Mouse (Mus musculus): ENCODE data around the gene Slc25a53. TPM values are rescaled to one million over a fixed set of nuclear protein-coding genes. Genes with fewer than 3 reads are reported as not detected.

The Slc25a53 gene
- polyA plus RNA-seq (2012) = 0.58 and 1.9 TPM in 2 replicates

DNA sequence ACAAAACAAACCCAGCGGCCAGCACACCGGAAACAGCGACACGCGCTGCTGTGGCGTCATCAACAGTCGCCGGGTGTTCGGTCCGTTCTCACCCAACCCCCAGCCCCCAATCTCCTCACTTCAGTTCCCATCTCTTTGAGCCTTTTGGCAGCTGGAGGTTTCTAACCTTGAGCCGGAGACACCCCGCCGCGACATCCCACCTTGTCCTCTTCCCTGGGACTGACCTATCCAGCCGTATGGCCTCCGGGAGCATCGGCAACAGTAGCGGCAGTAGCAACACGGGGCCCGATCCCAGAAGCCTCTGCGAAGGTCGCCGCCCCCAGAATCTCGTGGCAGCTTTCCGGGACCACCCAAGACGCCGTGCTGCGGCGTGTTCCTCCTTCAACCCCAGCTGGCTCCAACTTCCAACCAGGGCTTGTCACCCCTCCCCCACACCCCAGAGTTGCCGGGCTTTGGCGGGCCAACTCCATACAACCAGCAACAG lies at the start of gene Slc25a53:
Gene Slc25a53 (minus strand): TSS at position 303 of the 484 bp plus-strand sequence.

DNA sequence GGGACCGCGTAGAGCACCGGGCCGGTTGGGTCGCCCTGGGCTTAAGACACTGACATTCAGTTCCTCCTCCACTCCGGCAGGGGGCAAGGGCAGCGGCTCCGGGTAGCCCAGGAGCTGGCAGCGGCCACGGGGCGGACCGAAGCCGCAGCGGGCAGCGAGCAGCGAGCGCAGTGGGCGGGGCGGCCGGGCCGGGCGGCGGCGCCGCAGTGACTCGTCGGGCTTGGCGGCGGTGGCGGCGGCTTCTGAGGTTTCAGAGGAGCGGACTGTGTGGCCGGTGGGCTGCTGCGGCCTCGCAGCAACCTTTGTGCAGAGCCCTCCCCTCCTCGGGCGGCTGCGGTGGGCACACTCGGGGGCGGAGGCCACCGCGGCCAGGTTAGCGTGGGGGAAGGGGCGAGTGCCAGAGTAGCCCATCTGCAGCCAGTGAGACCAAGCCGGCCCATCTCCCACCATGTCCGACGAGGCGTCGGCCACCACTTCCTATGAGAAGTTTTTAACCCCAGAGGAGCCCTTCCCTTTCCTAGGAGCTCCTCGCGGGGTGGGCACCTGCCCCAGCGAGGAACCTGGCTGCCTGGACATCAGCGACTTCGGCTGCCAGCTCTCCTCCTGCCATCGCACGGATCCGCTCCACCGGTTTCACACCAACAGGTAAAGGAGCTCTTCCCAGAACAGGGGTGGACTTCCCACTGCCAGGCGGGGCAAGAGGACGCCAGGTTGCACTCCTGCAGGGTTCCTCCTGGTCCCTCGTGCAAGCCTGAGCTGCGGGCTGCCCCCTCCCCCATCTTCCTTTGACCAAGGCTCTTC lies 11.5 kb upstream of the Slc25a53 start, which contains the start of gene Fam199x:
Gene Fam199x (plus strand): TSS at position 170 of the 801 bp plus-strand sequence.

GRCm38 (mm10) chrX:136992978-136993547 lies 45.0 kb downstream of the Slc25a53 start, which contains the start of gene Zcchc18:
Zcchc18 (plus strand) TSS chrX:136993155.

DNA sequence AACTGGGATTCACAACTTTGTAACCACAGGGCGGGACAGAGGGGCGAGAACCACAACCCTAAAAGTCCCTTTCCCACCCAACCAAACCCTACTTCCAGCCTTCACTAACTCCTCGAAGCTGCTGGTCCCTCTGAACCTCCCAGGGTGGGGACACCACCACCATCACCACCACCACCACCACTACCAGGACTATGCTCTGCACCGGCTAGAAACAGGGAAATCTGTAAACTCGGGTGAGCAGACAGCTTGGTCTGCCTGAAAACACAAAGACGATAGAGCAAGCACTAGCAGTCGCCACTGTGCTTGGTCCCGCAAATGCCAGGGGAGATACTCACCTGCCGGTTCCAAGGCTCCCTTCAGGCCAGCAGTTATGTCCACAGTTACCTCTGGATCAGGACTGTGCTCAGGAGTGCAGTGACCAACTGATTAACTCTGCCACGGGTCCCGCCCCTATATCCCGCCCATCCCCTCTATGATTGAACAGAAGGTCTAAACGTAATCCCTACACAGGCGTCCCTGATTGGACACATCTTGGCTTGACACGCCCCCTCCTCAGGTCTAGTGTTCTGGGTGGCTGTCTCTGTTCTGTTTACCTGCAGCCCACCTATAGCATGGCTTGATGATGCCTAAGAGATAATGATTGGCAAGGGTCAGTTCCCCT lies 61.5 kb downstream of the Slc25a53 start, which contains the start of the genes Tmsb15l and Tmsb15b1:
Gene Tmsb15l (minus strand): TSS at position 446 of the 661 bp plus-strand sequence.
Gene Tmsb15b1 (minus strand): TSS at position 451 of the 661 bp plus-strand sequence.

DNA sequence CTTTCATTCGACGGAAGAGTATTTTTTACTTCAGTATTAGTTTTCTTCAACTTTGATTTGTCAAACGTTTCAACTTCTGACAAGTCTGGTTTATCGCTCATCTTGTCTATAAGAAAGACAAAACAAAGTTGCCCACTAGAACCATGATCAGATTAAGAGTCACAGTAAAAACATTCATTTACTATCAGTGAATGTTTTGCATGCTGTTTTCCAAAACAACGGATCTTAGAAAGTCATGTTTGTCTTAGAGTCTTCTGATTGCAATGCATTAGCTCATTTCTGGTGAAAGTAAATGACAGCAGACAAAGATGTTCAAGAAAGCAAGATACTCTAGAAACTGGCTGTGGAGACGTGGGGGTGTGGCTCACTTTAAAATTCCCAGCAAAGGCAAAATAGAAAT lies 62.7 kb downstream of the Slc25a53 start, which contains the start of gene Tmsb15b2:
Gene Tmsb15b2 (minus strand): TSS at position 101 of the 400 bp plus-strand sequence.

Other genes starting within 250 kb of the Slc25a53 start
- gene Plp1, start 215.6 kb downstream of the Slc25a53 start, polyA plus RNA-seq (2012) = 0.19 and 0.30 TPM in 2 replicates
- gene Rab9b, start 169.5 kb downstream of the Slc25a53 start, polyA plus RNA-seq (2012) = not detected in 2 replicates
- not detected in 2 replicates for gene H2bfm, start 111.0 kb downstream of the Slc25a53 start, polyA plus RNA-seq (2012)
- not detected in 2 replicates for gene Tmsb15b2, start 62.8 kb downstream of the Slc25a53 start, polyA plus RNA-seq (2012)
- not detected in 2 replicates for gene Tmsb15l, start 61.4 kb downstream of the Slc25a53 start, polyA plus RNA-seq (2012)
- gene Tmsb15b1, start 61.4 kb downstream of the Slc25a53 start, polyA plus RNA-seq (2012) = 0.19 TPM in 1 of 2 replicates, not detected in the other
- gene Zcchc18, start 45.1 kb downstream of the Slc25a53 start, polyA plus RNA-seq (2012) = 0.04 and 0.06 TPM in 2 replicates
- 0.95 and 0.99 TPM in 2 replicates for gene Fam199x, start 11.3 kb upstream of the Slc25a53 start, polyA plus RNA-seq (2012)
- gene Esx1, start 83.8 kb upstream of the Slc25a53 start, polyA plus RNA-seq (2012) = 0.04 and 0.41 TPM in 2 replicates

All from megakaryocyte-erythroid progenitor cell, adult 5 weeks (primary cell).